Mouse (Mus musculus): Measurements from ENCODE around the gene Hivep3.

- TF ChIP-seq POLR2A (IDR thresholded peaks at IDR 0.05; ENCODE audit: extremely low read depth, insufficient read depth, low read length), result no peak
- TF ChIP-seq CTCF (IDR thresholded peaks at IDR 0.05; ENCODE audit: low read depth, low read length), result no peak
These were observed 275.6 kb downstream of the Hivep3 start for GRCm38 (mm10) chr4:120009151-120009550.
